Mouse (Mus musculus) layer of hippocampus, adult 6 months (tissue): ENCODE results near the gene Hapln4. TPM values are rescaled to one million over a fixed set of nuclear protein-coding genes. Genes with fewer than 3 reads are reported as not detected.

ENCODE experiments used
- long read RNA-seq, 2 experiments: library from polyadenylated mRNA; unstranded; transcript quantifications; one replicate each; pipeline ENCODE4 v2.0.0; 2019 to 2020
- microRNA-seq: library from miRNA; unstranded; fragments of <30 nt; microRNA quantifications from one replicate; pipeline ENCODE4 v1.2.0, GENCODE M21; 2020
- polyA plus RNA-seq: library from polyadenylated mRNA; unstranded; fragments of <200 nt; fragmentation: Nextera tagmentation; gene quantifications from 2 replicates; pipeline ENCODE4 v1.2.3, GENCODE M21; 2021

The Hapln4 gene
- polyA plus RNA-seq: 51.3 and 58.1 TPM in 2 replicates
- long read RNA-seq, experiment 1, transcript Hapln4-201 (5 exons, 3,648 nt): major isoform, 47 of 81 reads
- long read RNA-seq, experiment 1, partial matches to known transcripts: 30 of 81 reads
- long read RNA-seq, experiment 1, other reads (novel, unspliced or antisense): 4 of 81 reads
- long read RNA-seq, experiment 2, transcript Hapln4-201 (5 exons, 3,648 nt): major isoform, 433 of 542 reads
- long read RNA-seq, experiment 2, partial matches to known transcripts: 42 of 542 reads
- long read RNA-seq, experiment 2, other reads (novel, unspliced or antisense): 67 of 542 reads

GRCm38 (mm10) chr8:70083285-70083684 is at the start of gene Hapln4:
Gene Hapln4, plus strand, starts transcription at chr8:70083457.

GRCm38 (mm10) chr8:70042583-70043455 is 40.4 kb upstream of the Hapln4 start, which contains the start of the genes Mau2 and Sugp1:
Gene Mau2, minus strand, starts transcription at chr8:70042734.
Gene Sugp1, plus strand, starts transcription at chr8:70042813.

GRCm38 (mm10) chr8:70072441-70073069 is 10.7 kb upstream of the Hapln4 start, which contains the start of gene Tm6sf2:
Gene Tm6sf2, plus strand, starts transcription at chr8:70072924.

GRCm38 (mm10) chr8:70120667-70121066 is 37.4 kb downstream of the Hapln4 start, which contains the start of gene Ncan:
Gene Ncan, minus strand, starts transcription at chr8:70120873.

GRCm38 (mm10) chr8:70131166-70131883 is 48.1 kb downstream of the Hapln4 start, which contains the start of gene Nr2c2ap:
Gene Nr2c2ap, plus strand, starts transcription at chr8:70131333.

GRCm38 (mm10) chr8:70139026-70139857 is 56.0 kb downstream of the Hapln4 start, which contains the start of the genes Rfxank, Borcs8 and Mef2b:
Gene Rfxank, minus strand, starts transcription at chr8:70139154.
Gene Borcs8, plus strand, starts transcription at chr8:70139499.
Gene Mef2b, plus strand, starts transcription at chr8:70139711.

Small RNA genes within 50 kb of the gene (microRNA-seq; reads per million reads assigned to microRNA genes)
- gene Mir7066: 16.1 reads per million, percentile 38 among the genes with 10 or more reads in this experiment

Other genes with a start within 250 kb of the Hapln4 start
- gene Cilp2, start 195.8 kb upstream of the Hapln4 start, polyA plus RNA-seq: 0.59 and 0.89 TPM in 2 replicates
- 1.1 TPM in 2 replicates for gene Tssk6, start 181.3 kb upstream of the Hapln4 start, polyA plus RNA-seq
- 798 and 871 TPM in 2 replicates for gene Ndufa13, start 180.9 kb upstream of the Hapln4 start, polyA plus RNA-seq
- gene Yjefn3, start 180.7 kb upstream of the Hapln4 start, polyA plus RNA-seq: 68.6 and 74.2 TPM in 2 replicates
- gene Gatad2a, start 87.1 kb upstream of the Hapln4 start, polyA plus RNA-seq: 7.5 and 9.1 TPM in 2 replicates
- gene Mau2, start 40.7 kb upstream of the Hapln4 start, polyA plus RNA-seq: 24.0 and 25.3 TPM in 2 replicates
- gene Sugp1, start 40.6 kb upstream of the Hapln4 start, polyA plus RNA-seq: 30.2 and 31.7 TPM in 2 replicates
- gene Tm6sf2, start 10.5 kb upstream of the Hapln4 start, polyA plus RNA-seq: 0.40 and 0.64 TPM in 2 replicates
- gene Ncan, start 37.4 kb downstream of the Hapln4 start, polyA plus RNA-seq: 121 and 139 TPM in 2 replicates
- 40.4 and 41.6 TPM in 2 replicates for gene Nr2c2ap, start 47.9 kb downstream of the Hapln4 start, polyA plus RNA-seq
- gene Rfxank, start 55.7 kb downstream of the Hapln4 start, polyA plus RNA-seq: 13.6 and 15.3 TPM in 2 replicates
- 101 and 107 TPM in 2 replicates for gene Borcs8, start 56.0 kb downstream of the Hapln4 start, polyA plus RNA-seq
- 0.30 and 0.31 TPM in 2 replicates for gene Mef2b, start 56.3 kb downstream of the Hapln4 start, polyA plus RNA-seq
- 27.1 and 27.6 TPM in 2 replicates for gene Tmem161a, start 88.9 kb downstream of the Hapln4 start, polyA plus RNA-seq
- gene Slc25a42, start 128.8 kb downstream of the Hapln4 start, polyA plus RNA-seq: 11.8 and 13.3 TPM in 2 replicates
- 28.9 and 29.7 TPM in 2 replicates for gene Sugp2, start 150.8 kb downstream of the Hapln4 start, polyA plus RNA-seq
- 32.8 and 33.6 TPM in 2 replicates for gene Armc6, start 151.0 kb downstream of the Hapln4 start, polyA plus RNA-seq
- 20.5 and 21.9 TPM in 2 replicates for gene Homer3, start 199.4 kb downstream of the Hapln4 start, polyA plus RNA-seq
- 20.1 and 21.0 TPM in 2 replicates for gene Ddx49, start 219.0 kb downstream of the Hapln4 start, polyA plus RNA-seq
- gene Cope, start 219.1 kb downstream of the Hapln4 start, polyA plus RNA-seq: 343 and 361 TPM in 2 replicates
- 110 and 121 TPM in 2 replicates for gene Cers1, start 232.3 kb downstream of the Hapln4 start, polyA plus RNA-seq
- 10.7 and 14.1 TPM in 2 replicates for gene Gdf1, start 246.4 kb downstream of the Hapln4 start, polyA plus RNA-seq